Mouse (Mus musculus): ENCODE measurements around the gene Elmod2. TPM values are rescaled to one million over a fixed set of nuclear protein-coding genes. Genes with fewer than 3 reads are reported as not detected.
"Not testable (repeated sequence)": the region's sequence is repeated elsewhere in the genome, so short reads cannot be mapped to it uniquely, and the experiment has no call there.

Gene Elmod2
- polyA plus RNA-seq, 1 experiment from 2014 or later, result 12.7 TPM

GRCm38 (mm10) chr8:83332864-83333263, 578 bp upstream of the Elmod2 start:
- Histone ChIP-seq H3K9me3 (replicated peaks; ENCODE audit: control insufficient read depth, low read length) (no peaks in the 10 kb centered on the region), H3K4me2 (peak overlapping the region; percentile 76), H3K36me3 (ENCODE audit: control insufficient read depth, insufficient read depth, low read length) (no peaks in the 10 kb centered on the region), H3K27ac (ENCODE audit: low read depth, low read length) (no peak overlapping the region), H3K9ac (ENCODE audit: low read depth, low read length) (peak overlapping the region; percentile 52; the same call in 1 of the 2 replicates), H3K4me3 (ENCODE audit: low read depth, low read length) (peak overlapping the region; percentile 86), H3K4me1 (ENCODE audit: control insufficient read depth, insufficient read depth, low read length) (no peaks in the 10 kb centered on the region), H3K27me3 (ENCODE audit: control insufficient read depth, insufficient read depth, low read length) (no peaks in the 10 kb centered on the region)
- ATAC-seq (replicated peaks; ENCODE audit: insufficient number of reproducible peaks, low FRiP score, low TSS enrichment), result no peak
- WGBS (ENCODE audit: insufficient replicate concordance), result 7% methylated on average over 7 of the region's 7 CpGs

- Histone ChIP-seq H3K4me1 (ENCODE audit: control insufficient read depth, insufficient read depth, low read length) (no peaks in the 10 kb centered on the region), H3K27ac (ENCODE audit: low read depth, low read length) (no peak overlapping the region), H3K36me3 (ENCODE audit: control insufficient read depth, insufficient read depth, low read length) (no peaks in the 10 kb centered on the region), H3K9ac (ENCODE audit: low read depth, low read length) (peak overlapping the region; percentile 83), H3K27me3 (ENCODE audit: control insufficient read depth, insufficient read depth, low read length) (no peaks in the 10 kb centered on the region), H3K4me2 (peak overlapping the region; percentile 76), H3K4me3 (ENCODE audit: low read depth, low read length) (peak overlapping the region; percentile 86), H3K9me3 (replicated peaks; ENCODE audit: control insufficient read depth, low read length) (no peaks in the 10 kb centered on the region)
- WGBS (ENCODE audit: insufficient replicate concordance), result 10% methylated on average over 7 of the region's 7 CpGs
- no peak for ATAC-seq (replicated peaks; ENCODE audit: insufficient number of reproducible peaks, low FRiP score, low TSS enrichment)
Observed at GRCm38 (mm10) chr8:83331567-83331898, 753 bp downstream of the Elmod2 start.

- H3K4me1 ChIP-seq (ENCODE audit: control insufficient read depth, insufficient read depth, low read length), result no peaks in the 10 kb centered on the region
- H3K4me2 ChIP-seq, result no peak overlapping the region
- no peak overlapping the region for H3K27ac ChIP-seq (ENCODE audit: low read depth, low read length)
- WGBS (ENCODE audit: insufficient replicate concordance), result 86% methylated on average over 5 of the region's 5 CpGs
- H3K36me3 ChIP-seq (ENCODE audit: control insufficient read depth, insufficient read depth, low read length), result no peaks in the 10 kb centered on the region; the same call in 1 of the 2 replicates
- H3K27me3 ChIP-seq (ENCODE audit: control insufficient read depth, insufficient read depth, low read length), result no peaks in the 10 kb centered on the region
- H3K9ac ChIP-seq (ENCODE audit: low read depth, low read length), result no peak overlapping the region
- no peak for ATAC-seq (replicated peaks; ENCODE audit: insufficient number of reproducible peaks, low FRiP score, low TSS enrichment)
- no peak overlapping the region for H3K4me3 ChIP-seq (ENCODE audit: low read depth, low read length)
- H3K9me3 ChIP-seq (replicated peaks; ENCODE audit: control insufficient read depth, low read length), result no peaks in the 10 kb centered on the region
Observed at GRCm38 (mm10) chr8:83327889-83328288, 4.4 kb downstream of the Elmod2 start.

- H3K36me3 ChIP-seq (ENCODE audit: control insufficient read depth, insufficient read depth, low read length), result no peaks in the 10 kb centered on the region; the same call in 1 of the 2 replicates
- ATAC-seq (replicated peaks; ENCODE audit: insufficient number of reproducible peaks, low FRiP score, low TSS enrichment), result no peak
- 79% methylated on average over 2 of the region's 2 CpGs for WGBS (ENCODE audit: insufficient replicate concordance)
- H3K27me3 ChIP-seq (ENCODE audit: control insufficient read depth, insufficient read depth, low read length), result no peaks in the 10 kb centered on the region
- H3K9ac ChIP-seq (ENCODE audit: low read depth, low read length), result no peak overlapping the region
- no peak overlapping the region for H3K27ac ChIP-seq (ENCODE audit: low read depth, low read length)
- H3K4me2 ChIP-seq, result no peak overlapping the region
- no peaks in the 10 kb centered on the region for H3K4me1 ChIP-seq (ENCODE audit: control insufficient read depth, insufficient read depth, low read length)
- H3K9me3 ChIP-seq (replicated peaks; ENCODE audit: control insufficient read depth, low read length), result no peaks in the 10 kb centered on the region
- H3K4me3 ChIP-seq (ENCODE audit: low read depth, low read length), result no peak overlapping the region
Observed at GRCm38 (mm10) chr8:83323056-83323455, 9.2 kb downstream of the Elmod2 start.

GRCm38 (mm10) chr8:83322374-83322773, 9.9 kb downstream of the Elmod2 start:
- H3K9me3 ChIP-seq (replicated peaks; ENCODE audit: control insufficient read depth, low read length), result no peaks in the 10 kb centered on the region
- no peak overlapping the region for H3K4me3 ChIP-seq (ENCODE audit: low read depth, low read length)
- H3K36me3 ChIP-seq (ENCODE audit: control insufficient read depth, insufficient read depth, low read length), result no peaks in the 10 kb centered on the region; the same call in 1 of the 2 replicates
- WGBS (ENCODE audit: insufficient replicate concordance), result 88% methylated on average over 6 of the region's 6 CpGs
- no peaks in the 10 kb centered on the region for H3K4me1 ChIP-seq (ENCODE audit: control insufficient read depth, insufficient read depth, low read length)
- H3K27ac ChIP-seq (ENCODE audit: low read depth, low read length), result no peak overlapping the region
- H3K9ac ChIP-seq (ENCODE audit: low read depth, low read length), result no peak overlapping the region
- H3K27me3 ChIP-seq (ENCODE audit: control insufficient read depth, insufficient read depth, low read length), result no peaks in the 10 kb centered on the region
- ATAC-seq (replicated peaks; ENCODE audit: insufficient number of reproducible peaks, low FRiP score, low TSS enrichment), result no peak
- no peak overlapping the region for H3K4me2 ChIP-seq

- Histone ChIP-seq H3K9me3 (replicated peaks; ENCODE audit: control insufficient read depth, low read length) (no peaks in the 10 kb centered on the region), H3K27me3 (ENCODE audit: control insufficient read depth, insufficient read depth, low read length) (no peaks in the 10 kb centered on the region), H3K9ac (ENCODE audit: low read depth, low read length) (no peak overlapping the region), H3K27ac (ENCODE audit: low read depth, low read length) (no peak overlapping the region), H3K4me1 (ENCODE audit: control insufficient read depth, insufficient read depth, low read length) (no peaks in the 10 kb centered on the region), H3K36me3 (ENCODE audit: control insufficient read depth, insufficient read depth, low read length) (peaks cover 3% of the 10 kb centered on the region), H3K4me3 (ENCODE audit: low read depth, low read length) (no peak overlapping the region), H3K4me2 (no peak overlapping the region)
- WGBS (ENCODE audit: insufficient replicate concordance), result 70% methylated on average over 3 of the region's 3 CpGs
- ATAC-seq (replicated peaks; ENCODE audit: insufficient number of reproducible peaks, low FRiP score, low TSS enrichment), result no peak
Observed at GRCm38 (mm10) chr8:83320543-83320942, 11.7 kb downstream of the Elmod2 start.

- WGBS (ENCODE audit: insufficient replicate concordance), result 84% methylated on average over 2 of the region's 2 CpGs
- H3K4me1 ChIP-seq (ENCODE audit: control insufficient read depth, insufficient read depth, low read length), result no peaks in the 10 kb centered on the region
- H3K27ac ChIP-seq (ENCODE audit: low read depth, low read length), result no peak overlapping the region
- peaks cover 3% of the 10 kb centered on the region; the same call in 1 of the 2 replicates for H3K36me3 ChIP-seq (ENCODE audit: control insufficient read depth, insufficient read depth, low read length)
- no peak overlapping the region for H3K4me2 ChIP-seq
- H3K4me3 ChIP-seq (ENCODE audit: low read depth, low read length), result no peak overlapping the region
- no peaks in the 10 kb centered on the region for H3K9me3 ChIP-seq (replicated peaks; ENCODE audit: control insufficient read depth, low read length)
- H3K27me3 ChIP-seq (ENCODE audit: control insufficient read depth, insufficient read depth, low read length), result no peaks in the 10 kb centered on the region
- no peak overlapping the region for H3K9ac ChIP-seq (ENCODE audit: low read depth, low read length)
- no peak for ATAC-seq (replicated peaks; ENCODE audit: insufficient number of reproducible peaks, low FRiP score, low TSS enrichment)
Observed at GRCm38 (mm10) chr8:83315691-83316090, 16.6 kb downstream of the Elmod2 start.

- H3K27ac ChIP-seq (ENCODE audit: low read depth, low read length); H3K9me3 ChIP-seq (replicated peaks; ENCODE audit: control insufficient read depth, low read length); H3K36me3 ChIP-seq (ENCODE audit: control insufficient read depth, insufficient read depth, low read length); H3K9ac ChIP-seq (ENCODE audit: low read depth, low read length); H3K27me3 ChIP-seq (ENCODE audit: control insufficient read depth, insufficient read depth, low read length); H3K4me1 ChIP-seq (ENCODE audit: control insufficient read depth, insufficient read depth, low read length); H3K4me2 ChIP-seq; ATAC-seq (replicated peaks; ENCODE audit: insufficient number of reproducible peaks, low FRiP score, low TSS enrichment); H3K4me3 ChIP-seq (ENCODE audit: low read depth, low read length): not testable (repeated sequence)
- WGBS (ENCODE audit: insufficient replicate concordance), result 82% methylated on average over 4 of the region's 4 CpGs
Observed at GRCm38 (mm10) chr8:83315084-83315483, 17.2 kb downstream of the Elmod2 start.

- Histone ChIP-seq H3K4me1 (ENCODE audit: control insufficient read depth, insufficient read depth, low read length) (no peaks in the 10 kb centered on the region), H3K9me3 (replicated peaks; ENCODE audit: control insufficient read depth, low read length) (no peaks in the 10 kb centered on the region), H3K4me3 (ENCODE audit: low read depth, low read length) (no peak overlapping the region), H3K27ac (ENCODE audit: low read depth, low read length) (no peak overlapping the region), H3K27me3 (ENCODE audit: control insufficient read depth, insufficient read depth, low read length) (no peaks in the 10 kb centered on the region), H3K36me3 (ENCODE audit: control insufficient read depth, insufficient read depth, low read length) (no peaks in the 10 kb centered on the region), H3K4me2 (no peak overlapping the region), H3K9ac (ENCODE audit: low read depth, low read length) (no peak overlapping the region)
- no peak for ATAC-seq (replicated peaks; ENCODE audit: insufficient number of reproducible peaks, low FRiP score, low TSS enrichment)
- 84% methylated on average over 6 of the region's 6 CpGs for WGBS (ENCODE audit: insufficient replicate concordance)
Observed at GRCm38 (mm10) chr8:83309836-83310235, 22.4 kb downstream of the Elmod2 start.
